Mouse (Mus musculus) right cerebral cortex, adult 18-20 months (tissue): ENCODE measurements around the gene Pitpnc1.
A peak's percentile ranks its signal among the peaks of the same experiment; 100 is the strongest.

Experiments
- DNase-seq: peaks from one replicate; pipeline ENCODE4 v3.0.0; 2022; ENCODE audit warnings: mixed read lengths

Gene Pitpnc1

GRCm38 (mm10) chr11:107365938-107366712 is 104.4 kb downstream of the Pitpnc1 start:
- DNase-seq = no peak

DNA sequence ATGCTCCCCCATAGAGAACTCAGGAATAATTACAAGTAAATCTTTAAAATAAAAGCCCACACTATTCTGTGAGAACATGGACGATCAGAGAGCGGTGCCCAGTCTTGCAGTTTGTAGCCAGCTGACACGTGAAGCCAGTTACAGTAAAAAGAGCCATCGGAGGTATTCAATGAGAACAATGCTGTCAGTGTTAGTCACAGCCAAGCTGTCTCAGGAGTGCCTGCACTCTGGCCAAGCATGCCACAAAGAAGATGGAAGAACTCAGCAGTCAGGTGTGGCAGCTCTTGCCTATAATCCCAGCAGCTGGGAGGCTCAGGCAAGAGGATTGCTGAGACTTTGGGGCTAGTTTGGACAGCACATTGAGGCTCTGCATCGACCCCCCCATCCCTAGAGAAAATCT is 111.8 kb downstream of the Pitpnc1 start:
- DNase-seq = no peak

GRCm38 (mm10) chr11:107356224-107356623 is 114.3 kb downstream of the Pitpnc1 start:
- DNase-seq = peak; percentile 41

DNA sequence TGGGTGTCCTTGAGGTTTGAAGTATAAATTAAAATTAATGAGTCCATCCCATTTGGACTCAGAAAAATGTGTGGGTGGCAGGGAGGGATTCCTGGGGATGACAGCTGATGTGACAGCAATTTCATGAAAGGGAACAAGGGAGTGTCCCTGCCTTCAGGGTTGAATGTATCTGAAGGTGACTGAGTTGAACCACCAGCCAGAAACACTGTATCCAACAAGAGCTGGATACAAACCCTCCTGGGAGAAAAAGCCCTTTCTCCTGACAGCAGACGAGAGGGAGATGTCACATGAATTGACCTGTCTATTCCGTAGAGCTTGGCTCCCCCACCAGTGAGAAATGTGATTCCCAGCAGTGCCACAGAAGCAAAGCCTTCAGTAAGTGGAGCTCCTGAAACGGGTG is 115.0 kb downstream of the Pitpnc1 start:
- no peak for DNase-seq

DNA sequence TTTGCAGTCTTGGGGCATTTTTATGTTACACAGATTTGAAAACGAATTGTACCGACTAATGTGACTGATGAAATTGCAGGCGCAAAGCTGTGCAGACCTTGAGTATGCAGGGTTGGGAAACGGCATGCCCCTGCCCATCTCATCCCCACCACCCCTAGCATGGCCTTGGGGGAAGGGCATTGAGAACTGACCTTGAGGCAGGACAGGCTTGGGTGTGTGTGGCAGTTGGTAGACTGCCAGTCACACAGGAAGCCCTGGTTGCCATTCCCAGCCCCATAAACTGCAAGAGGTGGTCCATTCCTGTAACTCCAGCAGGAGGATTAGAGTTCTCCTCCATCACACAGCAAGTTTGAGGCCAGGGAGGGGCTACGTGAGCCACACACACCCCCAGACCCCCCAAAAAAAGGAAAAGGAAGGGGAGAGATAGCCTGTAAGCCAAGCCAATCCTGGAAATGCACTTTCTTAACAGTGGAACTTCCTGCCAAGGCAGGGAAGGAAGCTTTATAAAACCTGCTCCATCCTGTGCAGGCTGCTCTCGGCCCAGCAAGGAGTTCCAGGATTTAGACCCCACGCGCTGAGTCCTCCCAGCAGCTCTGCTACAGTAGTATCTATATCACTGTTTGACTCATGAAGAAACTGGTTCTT is 115.9 kb downstream of the Pitpnc1 start:
- DNase-seq = no peak

GRCm38 (mm10) chr11:107352596-107352995 is 117.9 kb downstream of the Pitpnc1 start:
- no peak for DNase-seq

- DNase-seq = no peak
Measured at GRCm38 (mm10) chr11:107349756-107350155, 120.7 kb downstream of the Pitpnc1 start.

- DNase-seq = no peak
Measured at GRCm38 (mm10) chr11:107343031-107343430, 127.5 kb downstream of the Pitpnc1 start.

- no peak for DNase-seq
Measured at GRCm38 (mm10) chr11:107342432-107342831, 128.1 kb downstream of the Pitpnc1 start.

DNA sequence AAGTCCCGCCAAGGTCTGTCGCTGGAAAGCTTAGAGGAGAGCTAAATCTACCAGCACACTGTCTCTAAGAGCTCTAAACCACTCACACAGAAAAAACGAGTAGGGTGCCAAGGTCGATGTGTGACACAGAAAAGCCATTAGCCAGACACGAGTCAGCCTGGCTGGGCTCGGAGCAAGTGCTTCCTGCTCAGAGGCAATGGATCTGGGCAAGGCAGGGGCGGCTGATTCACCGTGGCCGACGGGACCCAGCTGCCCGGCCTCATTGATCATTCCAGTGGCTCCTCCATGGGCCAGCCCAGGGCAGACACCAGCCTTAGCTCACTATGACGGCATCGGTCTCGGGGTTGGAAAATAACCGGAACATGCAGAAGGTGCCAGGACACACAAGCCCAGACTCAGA is 129.2 kb downstream of the Pitpnc1 start:
- no peak for DNase-seq

DNA sequence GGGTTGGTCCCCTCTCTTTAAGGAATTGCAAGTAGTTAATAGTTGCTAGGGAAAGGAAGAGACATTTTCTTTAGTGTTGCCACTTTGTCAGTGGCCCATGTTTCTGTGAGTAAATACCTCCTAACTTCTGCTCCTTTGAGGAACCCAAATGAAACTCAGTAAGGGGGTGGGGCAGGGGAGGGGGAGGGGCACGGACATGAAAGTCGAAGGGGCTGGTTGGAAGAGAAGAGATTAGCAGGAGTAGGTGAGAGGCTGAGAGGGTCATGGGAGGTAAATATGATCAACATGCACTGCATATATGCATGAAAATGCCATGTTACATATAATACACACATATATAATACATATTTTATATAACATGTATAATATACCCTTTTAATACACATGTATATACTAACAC is 129.7 kb downstream of the Pitpnc1 start:
- DNase-seq = no peak

- DNase-seq = no peak
Measured at GRCm38 (mm10) chr11:107339224-107339805, 131.2 kb downstream of the Pitpnc1 start.

- DNase-seq = no peak
Measured at GRCm38 (mm10) chr11:107337391-107338148, 132.9 kb downstream of the Pitpnc1 start.

DNA sequence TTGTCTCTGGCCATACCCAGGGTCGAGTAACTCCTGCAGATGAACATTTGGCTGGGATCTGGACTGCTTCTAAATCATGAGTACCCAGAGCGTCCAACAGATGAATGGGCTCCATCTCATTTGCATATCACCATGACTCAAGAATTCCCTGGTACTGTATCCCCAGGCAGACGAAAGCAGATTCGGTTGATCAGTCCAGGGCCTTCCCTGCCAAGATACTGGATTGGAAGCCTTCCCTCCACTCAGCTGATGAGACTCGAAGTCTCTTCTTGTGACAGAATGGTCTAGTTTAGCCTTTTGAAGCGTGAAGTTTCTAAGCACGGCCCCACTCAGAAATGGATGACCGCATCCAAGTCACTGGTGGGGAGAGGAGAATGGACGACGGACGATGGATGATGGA is 134.7 kb downstream of the Pitpnc1 start:
- no peak for DNase-seq

GRCm38 (mm10) chr11:107334849-107335484 is 135.5 kb downstream of the Pitpnc1 start:
- DNase-seq = no peak

GRCm38 (mm10) chr11:107332905-107333304 is 137.6 kb downstream of the Pitpnc1 start:
- DNase-seq = no peak

GRCm38 (mm10) chr11:107332332-107332731 is 138.2 kb downstream of the Pitpnc1 start:
- peak; percentile 34 for DNase-seq

DNA sequence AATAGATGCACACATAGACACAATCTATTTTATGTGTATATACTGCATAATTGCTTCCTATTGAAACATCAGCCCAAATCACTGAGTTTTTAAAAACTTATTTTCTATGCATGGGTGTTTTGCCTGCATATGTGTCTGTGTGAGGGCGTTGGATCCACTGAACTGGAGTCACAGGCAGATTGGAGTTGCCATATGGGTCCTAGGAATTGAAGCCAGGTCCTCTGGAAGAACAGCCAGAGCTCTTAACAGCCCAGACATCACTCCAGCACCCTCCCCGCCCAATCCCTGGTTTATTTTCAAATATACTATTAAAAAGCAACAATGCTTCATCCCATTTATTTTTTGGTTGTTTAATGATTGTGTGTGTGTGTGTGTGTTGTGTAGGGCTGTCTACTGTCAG is 139.1 kb downstream of the Pitpnc1 start:
- DNase-seq = no peak

GRCm38 (mm10) chr11:107327326-107327725 is 143.2 kb downstream of the Pitpnc1 start:
- no peak for DNase-seq

- no peak for DNase-seq
Measured at GRCm38 (mm10) chr11:107325739-107326725, 144.5 kb downstream of the Pitpnc1 start.

DNA sequence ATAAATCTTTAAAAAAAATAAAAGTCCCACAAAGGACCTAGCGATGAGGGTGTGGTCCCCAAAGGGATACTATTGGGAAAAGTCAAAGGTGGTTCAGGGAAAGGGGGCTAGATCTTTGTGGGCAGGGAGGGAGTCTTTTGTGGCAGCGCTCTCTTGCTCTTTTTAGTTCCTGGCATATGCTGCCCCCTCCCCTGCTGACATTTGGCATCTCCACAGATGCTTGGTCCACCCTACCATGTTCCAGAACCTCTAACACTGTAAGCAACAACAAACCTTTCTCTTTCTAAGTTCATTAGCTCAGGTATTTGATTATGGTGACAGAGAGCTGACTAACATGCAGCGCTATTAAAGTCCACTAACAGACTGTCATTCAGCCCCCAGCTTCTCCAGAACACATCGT is 145.3 kb downstream of the Pitpnc1 start:
- no peak for DNase-seq

DNA sequence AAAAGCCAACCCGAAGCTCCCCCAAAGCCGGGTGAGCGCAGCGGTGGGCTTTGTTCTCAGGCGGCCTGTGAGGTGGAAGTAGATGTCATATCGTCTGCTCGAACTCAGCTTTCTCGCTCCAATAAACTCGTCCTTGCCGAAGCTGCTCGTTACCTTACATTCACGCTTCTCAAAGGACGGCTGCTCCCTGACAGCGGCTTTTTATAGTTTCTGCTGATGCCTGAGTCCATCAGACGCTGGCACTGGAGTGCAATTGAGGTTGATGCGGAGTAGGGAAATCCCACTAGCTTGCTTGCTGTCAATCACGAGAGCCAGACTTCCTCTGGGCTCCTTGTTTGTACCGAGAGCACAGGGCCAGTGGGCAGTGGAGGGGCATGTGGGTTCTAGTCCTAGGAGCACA is 147.3 kb downstream of the Pitpnc1 start:
- no peak for DNase-seq
